Mouse (Mus musculus) heart, postnatal 0 days (tissue): ENCODE data around the gene Mbd5.
"Not testable (repeated sequence)": the region's sequence is repeated elsewhere in the genome, so short reads cannot be mapped to it uniquely, and the experiment has no call there.

Source experiments
- CTCF ChIP-seq: IDR thresholded peaks from 2 replicates; pipeline ENCODE4 v1.5.1; 2016; ENCODE audit warnings: antibody characterized with exemption, control low read depth, low read depth
- EP300 ChIP-seq: IDR thresholded peaks from 2 replicates; pipeline ENCODE4 v1.6.1; 2016; ENCODE audit warnings: antibody characterized with exemption, low read depth

GRCm38 (mm10) chr2:49205692-49206091, 256.4 kb downstream of the Mbd5 start:
- TF ChIP-seq CTCF, EP300: not testable (repeated sequence)
